Mouse (Mus musculus): ENCODE data around the gene Top2a. TPM values are rescaled to one million over a fixed set of nuclear protein-coding genes. Genes with fewer than 3 reads are reported as not detected.
A peak's percentile ranks its signal among the peaks of the same experiment; 100 is the strongest.

Top2a gene
- polyA plus RNA-seq, 1 experiment = 59.2 TPM

DNA sequence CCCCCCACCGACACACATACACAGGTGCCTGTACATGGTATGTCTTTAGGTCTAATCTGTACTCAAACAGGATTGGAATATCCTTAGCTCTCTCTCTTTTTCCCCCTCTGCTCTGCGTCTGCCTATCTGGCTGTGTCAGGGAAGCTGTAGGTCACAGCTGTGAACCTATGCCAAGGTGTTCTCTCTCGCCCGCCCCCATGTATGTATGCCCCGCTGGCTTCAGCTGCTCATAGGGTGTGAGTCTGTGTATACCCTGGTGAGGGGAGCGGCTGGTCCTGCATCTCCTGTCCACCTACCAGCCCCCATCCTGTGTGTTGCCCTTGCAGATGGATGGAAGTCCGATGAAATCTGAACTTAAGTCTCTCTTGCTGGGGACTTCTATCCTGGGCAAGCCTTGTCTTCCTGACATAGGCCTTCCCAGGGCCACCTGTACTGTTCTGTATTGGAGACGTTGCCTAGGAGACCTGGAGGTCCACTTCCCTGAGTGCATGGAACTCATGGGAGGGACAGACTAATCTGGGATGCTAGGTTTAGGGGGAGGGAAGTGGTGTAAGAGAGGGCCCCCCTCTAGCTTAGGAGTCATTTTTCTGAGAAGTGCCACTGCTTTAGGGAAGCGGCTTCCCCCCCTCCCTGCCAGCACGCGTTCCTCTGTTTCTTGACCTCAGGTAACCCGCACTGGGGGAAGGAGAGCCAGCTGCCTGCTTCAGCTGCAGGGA lies 74.6 kb downstream of the Top2a start:
- 61% methylated on average over 12 of the region's 12 CpGs for WGBS
- peaks cover 83% of the 10 kb centered on the region for H3K4me1 ChIP-seq (replicated peaks; ENCODE audit: control insufficient read depth, insufficient read depth, low read length)
- no peak for DNase-seq
- H3K4me3 ChIP-seq (ENCODE audit: control insufficient read depth, insufficient read depth, low read length) = no peak overlapping the region
- H3K36me3 ChIP-seq (ENCODE audit: control insufficient read depth, insufficient read depth, low read length) = no peaks in the 10 kb centered on the region
- H3K27ac ChIP-seq (ENCODE audit: control insufficient read depth, insufficient read depth, low read length) = no peak overlapping the region
- TF ChIP-seq CTCF (IDR thresholded peaks at IDR 0.05; ENCODE audit: borderline replicate concordance, control insufficient read depth, extremely low read depth, insufficient read depth, low read length, poor library complexity) = no peak
- no peak for TF ChIP-seq POLR2A (IDR thresholded peaks at IDR 0.05; ENCODE audit: control insufficient read depth, extremely low read depth, insufficient read depth, low read length, poor library complexity)
- H3K27me3 ChIP-seq (ENCODE audit: control insufficient read depth, insufficient read depth, low read length) = no peaks in the 10 kb centered on the region

DNA sequence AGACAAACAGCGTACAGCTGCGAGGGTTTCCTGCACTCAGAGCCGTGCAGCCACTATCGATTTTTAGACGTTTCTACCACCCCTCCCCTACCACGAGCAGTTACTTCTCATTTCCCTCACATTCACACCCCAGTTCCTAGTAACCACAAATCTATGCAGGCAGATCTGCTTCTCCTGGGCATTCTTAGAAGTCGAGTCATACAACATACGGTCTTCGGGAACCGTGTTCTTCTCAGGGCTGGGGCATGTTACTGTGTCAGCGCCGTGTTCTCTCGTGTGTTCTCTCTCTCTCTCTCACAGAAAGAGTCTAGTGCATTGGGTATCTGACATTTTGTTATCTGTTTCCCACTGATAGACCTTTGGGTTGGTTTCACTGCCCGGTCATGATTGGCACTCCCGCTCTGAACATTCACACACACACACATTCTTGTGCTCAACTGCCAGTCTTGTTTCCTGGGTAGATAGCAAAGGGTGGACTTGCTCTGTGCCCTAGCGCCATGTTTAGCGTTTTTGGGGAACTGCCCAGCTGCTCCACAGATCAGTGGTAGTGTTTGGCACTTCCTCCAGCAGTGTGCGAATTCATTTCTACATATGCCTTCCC lies 75.9 kb downstream of the Top2a start:
- Histone ChIP-seq H3K4me1 (replicated peaks; ENCODE audit: control insufficient read depth, insufficient read depth, low read length) (peaks cover 86% of the 10 kb centered on the region), H3K27ac (ENCODE audit: control insufficient read depth, insufficient read depth, low read length) (no peak overlapping the region), H3K4me3 (ENCODE audit: control insufficient read depth, insufficient read depth, low read length) (no peak overlapping the region), H3K36me3 (ENCODE audit: control insufficient read depth, insufficient read depth, low read length) (no peaks in the 10 kb centered on the region), H3K27me3 (ENCODE audit: control insufficient read depth, insufficient read depth, low read length) (no peaks in the 10 kb centered on the region)
- peak; percentile 43 for DNase-seq
- TF ChIP-seq CTCF (IDR thresholded peaks at IDR 0.05; ENCODE audit: borderline replicate concordance, control insufficient read depth, extremely low read depth, insufficient read depth, low read length, poor library complexity) (no peak), POLR2A (IDR thresholded peaks at IDR 0.05; ENCODE audit: control insufficient read depth, extremely low read depth, insufficient read depth, low read length, poor library complexity) (no peak)
- 10% methylated on average over 18 of the region's 18 CpGs for WGBS

DNA sequence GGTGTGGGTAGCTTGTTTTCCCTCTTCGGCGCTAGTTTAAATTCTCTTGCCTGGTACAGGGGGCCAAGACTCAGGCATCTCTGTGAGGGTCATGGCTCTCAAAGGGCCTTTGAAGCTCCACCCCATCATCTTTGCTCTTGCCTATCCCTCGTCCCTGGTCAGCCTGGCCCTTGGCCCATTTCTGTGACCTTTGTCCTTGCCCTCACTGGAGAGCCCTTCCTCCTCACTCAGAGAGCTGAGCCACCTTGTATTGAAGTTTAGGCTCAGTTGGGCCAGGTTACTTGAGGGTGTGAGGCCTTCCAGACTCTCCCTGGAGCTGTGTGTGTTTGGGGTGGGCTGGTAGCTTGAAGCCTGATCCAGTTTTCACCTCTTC lies 78.4 kb downstream of the Top2a start:
- Histone ChIP-seq H3K36me3 (ENCODE audit: control insufficient read depth, insufficient read depth, low read length) (no peaks in the 10 kb centered on the region), H3K4me3 (ENCODE audit: control insufficient read depth, insufficient read depth, low read length) (no peak overlapping the region), H3K4me1 (replicated peaks; ENCODE audit: control insufficient read depth, insufficient read depth, low read length) (peaks cover 89% of the 10 kb centered on the region), H3K27ac (ENCODE audit: control insufficient read depth, insufficient read depth, low read length) (peak overlapping the region; percentile 90), H3K27me3 (ENCODE audit: control insufficient read depth, insufficient read depth, low read length) (no peaks in the 10 kb centered on the region)
- 12% methylated on average over 3 of the region's 3 CpGs for WGBS
- TF ChIP-seq CTCF (IDR thresholded peaks at IDR 0.05; ENCODE audit: borderline replicate concordance, control insufficient read depth, extremely low read depth, insufficient read depth, low read length, poor library complexity) (no peak), POLR2A (IDR thresholded peaks at IDR 0.05; ENCODE audit: control insufficient read depth, extremely low read depth, insufficient read depth, low read length, poor library complexity) (no peak)
- no peak for DNase-seq

DNA sequence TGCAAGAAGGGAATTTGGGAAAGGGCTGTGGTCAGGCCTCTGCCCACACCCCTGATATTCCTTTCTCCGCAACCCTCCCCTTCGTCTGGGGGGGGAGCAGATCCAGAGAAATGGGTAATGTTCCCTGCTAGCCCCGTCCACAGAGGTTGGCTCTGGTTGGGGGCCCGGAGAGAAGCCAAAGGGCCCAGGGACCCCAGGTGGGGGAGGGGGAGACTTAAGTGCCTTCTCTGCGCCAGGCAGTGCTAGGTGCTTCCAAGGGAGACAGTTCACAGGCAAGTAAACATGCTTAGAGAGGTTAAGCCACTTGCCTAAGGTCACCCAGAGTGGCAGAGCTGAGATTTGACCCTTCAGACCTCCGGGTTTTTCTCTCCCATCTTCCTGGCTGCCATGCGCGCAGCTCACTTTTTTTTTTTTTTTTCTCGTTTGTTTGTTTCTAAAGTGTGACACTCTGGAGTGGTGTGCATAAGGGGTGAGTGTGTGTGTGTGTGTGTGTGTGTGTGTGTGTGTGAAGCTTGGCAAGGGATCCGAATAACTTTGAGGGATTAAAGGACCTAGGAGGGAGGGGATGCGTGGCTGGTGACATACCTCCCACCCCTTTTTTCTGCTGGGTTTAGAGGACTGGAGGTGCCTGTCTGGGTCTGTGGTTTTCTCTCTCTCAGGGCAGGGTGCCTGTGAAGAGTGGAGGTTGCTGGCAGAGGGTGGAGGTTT lies 78.9 kb downstream of the Top2a start:
- 24% methylated on average over 11 of the region's 11 CpGs for WGBS
- DNase-seq = peak; percentile 66

DNA sequence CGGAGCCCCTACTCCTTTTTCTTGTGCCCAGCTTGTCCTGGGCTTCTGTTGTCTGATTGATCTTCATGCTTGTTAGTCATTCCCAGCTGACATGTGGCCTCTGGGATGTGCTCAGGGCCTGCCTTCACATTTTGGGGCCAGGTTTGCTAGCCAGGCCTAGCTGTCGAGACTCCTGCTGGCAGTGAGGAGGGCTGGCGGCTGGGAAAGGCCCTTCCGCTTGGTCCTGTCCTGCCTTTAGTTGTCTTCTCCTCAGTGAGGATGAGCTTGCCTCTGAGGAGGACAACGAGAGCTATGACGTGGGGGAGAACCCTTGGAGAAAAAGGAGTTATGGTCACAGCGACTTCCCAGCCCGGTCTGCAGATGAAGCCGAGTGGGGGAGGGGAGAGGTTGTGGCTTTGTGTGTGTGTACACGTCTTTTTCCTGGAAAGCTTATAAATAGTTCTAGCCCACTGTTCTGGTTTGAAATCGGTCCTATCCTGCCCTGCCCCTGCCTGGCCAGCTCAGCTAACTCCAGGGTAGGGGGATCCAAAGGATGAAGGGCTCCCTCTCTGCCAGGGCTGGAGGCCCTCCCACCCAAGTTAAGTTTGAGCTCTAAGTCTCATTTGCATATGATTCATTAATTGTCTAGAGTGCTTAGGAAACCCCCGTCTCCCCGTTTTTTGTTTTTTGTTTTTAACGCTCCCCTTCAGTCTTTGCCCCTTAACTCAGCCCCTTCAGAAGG lies 80.1 kb downstream of the Top2a start:
- peak; percentile 47 for DNase-seq
- peak overlapping the region; percentile 90; the same call in 1 of the 2 replicates for H3K27ac ChIP-seq (ENCODE audit: control insufficient read depth, insufficient read depth, low read length)

More for the DNA sequence above, 78.9 kb downstream of the Top2a start:
- Histone ChIP-seq H3K4me3 (ENCODE audit: control insufficient read depth, insufficient read depth, low read length) (no peak overlapping the region), H3K27me3 (ENCODE audit: control insufficient read depth, insufficient read depth, low read length) (no peaks in the 10 kb centered on the region), H3K36me3 (ENCODE audit: control insufficient read depth, insufficient read depth, low read length) (no peaks in the 10 kb centered on the region), H3K27ac (ENCODE audit: control insufficient read depth, insufficient read depth, low read length) (peak overlapping the region; percentile 90), H3K4me1 (replicated peaks; ENCODE audit: control insufficient read depth, insufficient read depth, low read length) (peaks cover 89% of the 10 kb centered on the region)
- TF ChIP-seq CTCF (IDR thresholded peaks at IDR 0.05; ENCODE audit: borderline replicate concordance, control insufficient read depth, extremely low read depth, insufficient read depth, low read length, poor library complexity) (no peak), POLR2A (IDR thresholded peaks at IDR 0.05; ENCODE audit: control insufficient read depth, extremely low read depth, insufficient read depth, low read length, poor library complexity) (peak; percentile 23; the same call in 1 of the 2 replicates)

More for the DNA sequence above, 80.1 kb downstream of the Top2a start:
- Histone ChIP-seq H3K4me3 (ENCODE audit: control insufficient read depth, insufficient read depth, low read length) (no peak overlapping the region), H3K36me3 (ENCODE audit: control insufficient read depth, insufficient read depth, low read length) (no peaks in the 10 kb centered on the region), H3K4me1 (replicated peaks; ENCODE audit: control insufficient read depth, insufficient read depth, low read length) (peaks cover 89% of the 10 kb centered on the region), H3K27me3 (ENCODE audit: control insufficient read depth, insufficient read depth, low read length) (no peaks in the 10 kb centered on the region)
- 39% methylated on average over 14 of the region's 14 CpGs for WGBS
- TF ChIP-seq POLR2A (IDR thresholded peaks at IDR 0.05; ENCODE audit: control insufficient read depth, extremely low read depth, insufficient read depth, low read length, poor library complexity) = 0 out of 2 replicates have a peak, but pooled peaks have one; percentile 16
- TF ChIP-seq CTCF (IDR thresholded peaks at IDR 0.05; ENCODE audit: borderline replicate concordance, control insufficient read depth, extremely low read depth, insufficient read depth, low read length, poor library complexity) = no peak

Other genes with a start within 250 kb of the Top2a start
- gene Nr1d1, start 248.9 kb downstream of the Top2a start, polyA plus RNA-seq (2012; rRNA removed) = 34.4 and 37.7 TPM in 2 replicates
- 50.3 and 66.0 TPM in 2 replicates for gene Msl1, start 228.7 kb downstream of the Top2a start, polyA plus RNA-seq (2012; rRNA removed)
- gene Casc3, start 219.3 kb downstream of the Top2a start, polyA plus RNA-seq (2012; rRNA removed) = 66.5 and 72.2 TPM in 2 replicates
- 8.5 and 11.6 TPM in 2 replicates for gene Rapgefl1, start 187.4 kb downstream of the Top2a start, polyA plus RNA-seq (2012; rRNA removed)
- gene Wipf2, start 160.6 kb downstream of the Top2a start, polyA plus RNA-seq (2012; rRNA removed) = 23.9 and 30.3 TPM in 2 replicates
- gene Cdc6, start 116.4 kb downstream of the Top2a start, polyA plus RNA-seq (2012; rRNA removed) = 8.4 and 12.2 TPM in 2 replicates
- 63.5 and 74.1 TPM in 2 replicates for gene Rara, start 96.4 kb downstream of the Top2a start, polyA plus RNA-seq (2012; rRNA removed)
- gene Gjd3, start 41.2 kb downstream of the Top2a start, polyA plus RNA-seq (2012; rRNA removed) = 1.3 and 1.9 TPM in 2 replicates
- gene Igfbp4, start 17.1 kb upstream of the Top2a start, polyA plus RNA-seq (2012; rRNA removed) = 176 and 220 TPM in 2 replicates
- gene Tns4, start 65.1 kb upstream of the Top2a start, polyA plus RNA-seq (2012; rRNA removed) = 5.2 and 7.5 TPM in 2 replicates
- gene Ccr7, start 130.9 kb upstream of the Top2a start, polyA plus RNA-seq (2012; rRNA removed) = 202 and 240 TPM in 2 replicates
- gene Smarce1, start 206.8 kb upstream of the Top2a start, polyA plus RNA-seq (2012; rRNA removed) = 37.0 and 43.5 TPM in 2 replicates
- gene Krt222, start 219.9 kb upstream of the Top2a start, polyA plus RNA-seq (2012; rRNA removed) = 0.23 and 0.40 TPM in 2 replicates